Mouse (Mus musculus): Measurements from ENCODE around the gene Fancd2. TPM values are rescaled to one million over a fixed set of nuclear protein-coding genes. Genes with fewer than 3 reads are reported as not detected.
A peak's percentile ranks its signal among the peaks of the same experiment; 100 is the strongest.

Fancd2 gene
- total and polyA plus RNA-seq, 2 experiments from 2014 or later = 2.1 to 4.5 TPM

DNA sequence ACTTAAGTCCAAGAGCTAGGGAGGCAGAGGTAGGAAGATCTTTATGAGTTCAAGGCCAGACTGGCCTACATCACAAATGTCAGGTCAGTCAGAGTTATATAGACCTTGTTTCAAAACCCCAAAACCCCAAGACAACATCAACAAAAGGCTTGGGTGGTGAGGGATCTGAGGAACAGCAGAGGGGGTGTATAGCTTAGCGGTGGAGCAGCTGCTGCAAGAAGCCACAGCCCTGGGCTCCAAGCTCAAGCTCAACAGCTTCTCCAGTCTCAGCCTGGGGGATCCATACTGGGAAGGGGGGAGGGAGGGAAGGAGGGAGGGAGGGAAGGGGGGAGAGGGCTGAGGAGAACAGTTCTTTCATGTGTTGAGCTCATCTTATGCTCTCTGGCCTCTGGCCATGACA is 25.8 kb upstream of the Fancd2 start:
- no peak overlapping the region for H3K4me3 ChIP-seq (ENCODE audit: low read length)
- H3K4me1 ChIP-seq (ENCODE audit: insufficient read depth, low read length) = no peaks in the 10 kb centered on the region
- ATAC-seq (no peak), DNase-seq (ENCODE audit: low spot score) (no peak)
- H3K9ac ChIP-seq (replicated peaks; ENCODE audit: low read length) = no peak overlapping the region
- H3K27me3 ChIP-seq (ENCODE audit: insufficient read depth, low read length) = no peaks in the 10 kb centered on the region
- H3K36me3 ChIP-seq (ENCODE audit: insufficient read depth, low read length) = no peaks in the 10 kb centered on the region
- no peak overlapping the region for H3K27ac ChIP-seq
- TF ChIP-seq CTCF (IDR thresholded peaks at IDR 0.05; ENCODE audit: low read depth) = no peak
- WGBS = 77% methylated on average over 1 of the region's 1 CpGs
- H3K4me2 ChIP-seq (ENCODE audit: low read depth, low read length) = no peak overlapping the region
- H3K9me3 ChIP-seq (ENCODE audit: low read length) = no peaks in the 10 kb centered on the region

DNA sequence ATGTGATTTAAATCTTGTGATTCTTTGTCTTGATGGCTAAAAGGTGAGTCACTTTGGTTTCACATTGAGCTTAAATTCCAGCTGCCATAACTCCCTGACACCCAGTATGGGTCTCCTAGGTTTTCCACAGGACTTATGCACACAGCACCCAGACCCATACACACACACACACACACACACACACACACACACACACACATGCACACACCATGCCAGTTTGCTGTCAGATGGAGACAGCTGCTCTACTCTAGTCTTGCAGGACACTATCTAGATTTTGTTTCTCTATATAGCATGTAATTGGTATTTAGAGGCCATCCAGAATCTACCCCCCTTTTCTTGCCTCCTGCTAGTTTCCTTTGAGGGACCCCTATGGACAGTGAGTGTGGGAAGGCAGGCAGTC is 24.4 kb upstream of the Fancd2 start:
- no peak overlapping the region for H3K27ac ChIP-seq
- no peaks in the 10 kb centered on the region for H3K9me3 ChIP-seq (ENCODE audit: low read length)
- no peak overlapping the region for H3K4me3 ChIP-seq (ENCODE audit: low read length)
- no peak for TF ChIP-seq CTCF (IDR thresholded peaks at IDR 0.05; ENCODE audit: low read depth)
- H3K4me1 ChIP-seq (ENCODE audit: insufficient read depth, low read length) = no peaks in the 10 kb centered on the region
- H3K27me3 ChIP-seq (ENCODE audit: insufficient read depth, low read length) = no peaks in the 10 kb centered on the region
- no peak overlapping the region for H3K9ac ChIP-seq (replicated peaks; ENCODE audit: low read length)
- no peak for ATAC-seq
- no peak overlapping the region for H3K4me2 ChIP-seq (ENCODE audit: low read depth, low read length)
- H3K36me3 ChIP-seq (ENCODE audit: insufficient read depth, low read length) = no peaks in the 10 kb centered on the region
- DNase-seq (ENCODE audit: low spot score) = no peak

DNA sequence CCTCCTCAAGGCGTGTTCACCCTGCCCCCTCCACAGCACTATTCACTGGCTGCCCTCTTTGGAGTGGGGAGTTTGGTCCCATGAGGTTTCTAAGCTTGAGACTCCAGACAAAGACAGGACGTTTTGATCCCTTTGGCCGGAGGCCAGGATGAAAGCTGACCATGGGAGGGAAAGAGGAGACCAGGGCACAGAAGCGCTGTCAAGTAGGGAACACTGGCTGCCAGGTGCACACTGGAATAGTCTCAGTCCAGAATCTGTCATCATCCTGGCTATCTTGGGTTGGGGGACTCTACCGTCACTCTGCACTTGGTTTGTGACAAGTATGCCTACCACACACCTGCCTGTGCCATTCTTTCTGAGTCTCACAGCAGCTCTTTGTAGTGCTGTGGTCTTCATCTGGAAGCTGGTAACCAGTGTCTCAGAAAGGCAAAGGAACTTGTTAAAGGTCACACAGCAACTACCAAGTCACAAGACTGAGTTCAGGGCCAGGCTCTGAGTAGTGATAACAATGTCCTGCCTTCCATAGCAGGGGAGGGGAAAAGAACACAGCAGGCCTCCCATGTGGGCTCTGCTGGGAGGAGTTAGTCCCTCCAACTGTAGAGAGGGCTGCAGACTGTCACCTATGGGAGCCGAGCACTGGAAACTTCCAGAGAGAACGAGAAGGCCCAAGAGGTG is 23.1 kb upstream of the Fancd2 start:
- TF ChIP-seq CTCF (IDR thresholded peaks at IDR 0.05; ENCODE audit: low read depth) = no peak
- Histone ChIP-seq H3K4me3 (ENCODE audit: low read length) (no peak overlapping the region), H3K27me3 (ENCODE audit: insufficient read depth, low read length) (no peaks in the 10 kb centered on the region), H3K36me3 (ENCODE audit: insufficient read depth, low read length) (no peaks in the 10 kb centered on the region), H3K4me2 (ENCODE audit: low read depth, low read length) (no peak overlapping the region), H3K4me1 (ENCODE audit: insufficient read depth, low read length) (no peaks in the 10 kb centered on the region), H3K9me3 (ENCODE audit: low read length) (no peaks in the 10 kb centered on the region), H3K27ac (peak overlapping the region; percentile 59), H3K9ac (replicated peaks; ENCODE audit: low read length) (no peak overlapping the region)
- ATAC-seq = peak; percentile 48
- WGBS = 36% methylated on average over 7 of the region's 7 CpGs
- peak; percentile 32 for DNase-seq (ENCODE audit: low spot score)

DNA sequence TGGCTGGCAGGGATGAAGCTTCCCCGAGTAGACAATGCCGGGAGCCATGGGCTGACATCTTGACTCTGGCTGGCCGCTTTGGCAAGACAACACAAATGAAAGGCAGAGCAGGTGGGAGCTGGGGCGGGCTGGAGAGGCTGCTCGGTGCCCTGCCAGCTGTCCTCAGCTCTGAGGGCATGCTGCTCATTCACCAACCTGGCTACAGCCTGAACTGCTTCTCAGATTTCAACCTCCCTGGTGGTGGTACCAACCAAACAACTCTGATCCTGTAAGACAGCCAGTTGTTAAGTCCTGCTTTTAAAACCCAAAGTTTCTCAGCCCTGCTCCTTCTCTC is 22.6 kb upstream of the Fancd2 start:
- Histone ChIP-seq H3K9ac (replicated peaks; ENCODE audit: low read length) (no peak overlapping the region), H3K27me3 (ENCODE audit: insufficient read depth, low read length) (no peaks in the 10 kb centered on the region), H3K4me2 (ENCODE audit: low read depth, low read length) (no peak overlapping the region), H3K4me3 (ENCODE audit: low read length) (no peak overlapping the region), H3K9me3 (ENCODE audit: low read length) (no peaks in the 10 kb centered on the region), H3K36me3 (ENCODE audit: insufficient read depth, low read length) (0 out of 2 replicates have a peak, but pooled peaks cover 4% of the 10 kb centered on the region), H3K27ac (peak overlapping the region; percentile 59), H3K4me1 (ENCODE audit: insufficient read depth, low read length) (no peaks in the 10 kb centered on the region)
- WGBS = 38% methylated on average over 5 of the region's 5 CpGs
- DNase-seq (ENCODE audit: low spot score) = peak; percentile 51
- peak; percentile 79 for ATAC-seq
- TF ChIP-seq CTCF (IDR thresholded peaks at IDR 0.05; ENCODE audit: low read depth) = no peak

DNA sequence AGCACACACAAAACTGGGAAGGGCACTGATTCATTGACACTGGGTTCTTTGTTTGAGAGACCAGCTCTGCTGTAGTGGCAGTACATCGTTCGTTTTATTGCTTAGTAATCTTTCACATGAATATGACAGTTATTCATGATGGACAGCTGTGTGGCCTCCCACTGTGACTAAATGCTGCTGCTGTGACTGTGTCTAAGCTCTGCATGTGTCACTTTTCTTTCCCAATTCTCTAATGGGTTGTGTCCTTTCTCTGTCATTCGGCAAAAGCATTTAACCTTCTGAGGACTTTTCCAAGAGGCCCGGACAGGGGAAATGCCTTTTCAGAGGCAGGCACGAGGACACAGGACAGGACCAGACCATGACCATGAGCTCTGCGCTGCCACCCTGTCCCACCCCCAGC is 17.5 kb upstream of the Fancd2 start:
- Histone ChIP-seq H3K4me1 (ENCODE audit: insufficient read depth, low read length) (no peaks in the 10 kb centered on the region), H3K36me3 (ENCODE audit: insufficient read depth, low read length) (peaks cover 52% of the 10 kb centered on the region), H3K27me3 (ENCODE audit: insufficient read depth, low read length) (no peaks in the 10 kb centered on the region), H3K27ac (no peak overlapping the region), H3K9me3 (ENCODE audit: low read length) (no peaks in the 10 kb centered on the region), H3K9ac (replicated peaks; ENCODE audit: low read length) (no peak overlapping the region), H3K4me3 (ENCODE audit: low read length) (no peak overlapping the region), H3K4me2 (ENCODE audit: low read depth, low read length) (no peak overlapping the region)
- no peak for ATAC-seq
- WGBS = 81% methylated on average over 6 of the region's 6 CpGs
- TF ChIP-seq CTCF (IDR thresholded peaks at IDR 0.05; ENCODE audit: low read depth) = no peak
- DNase-seq (ENCODE audit: low spot score) = no peak

DNA sequence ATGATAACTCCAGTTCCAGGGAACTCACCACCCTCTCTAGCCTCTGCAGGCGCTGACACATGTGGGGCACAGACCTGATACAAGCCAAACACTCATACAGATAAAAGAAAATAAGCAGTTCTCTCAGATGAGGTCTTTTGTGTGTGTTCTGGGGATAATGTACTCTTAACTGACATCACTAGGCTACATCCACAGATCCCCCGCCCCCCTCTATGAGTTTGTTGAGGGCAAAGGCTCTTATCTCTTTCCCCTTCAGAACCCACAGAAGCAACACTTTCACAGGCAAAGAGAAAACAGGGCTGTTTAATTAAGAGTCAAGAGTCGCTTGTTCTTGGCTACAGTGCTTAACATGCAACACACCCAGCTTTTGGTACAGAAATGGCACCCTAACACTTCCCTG is 16.9 kb upstream of the Fancd2 start:
- H3K4me1 ChIP-seq (ENCODE audit: insufficient read depth, low read length) = no peaks in the 10 kb centered on the region
- no peak overlapping the region for H3K9ac ChIP-seq (replicated peaks; ENCODE audit: low read length)
- H3K9me3 ChIP-seq (ENCODE audit: low read length) = no peaks in the 10 kb centered on the region
- no peaks in the 10 kb centered on the region for H3K27me3 ChIP-seq (ENCODE audit: insufficient read depth, low read length)
- H3K36me3 ChIP-seq (ENCODE audit: insufficient read depth, low read length) = peaks cover 59% of the 10 kb centered on the region
- no peak for ATAC-seq
- no peak overlapping the region for H3K4me2 ChIP-seq (ENCODE audit: low read depth, low read length)
- 94% methylated on average over 3 of the region's 3 CpGs for WGBS
- DNase-seq (ENCODE audit: low spot score) = no peak
- no peak overlapping the region for H3K4me3 ChIP-seq (ENCODE audit: low read length)
- no peak overlapping the region for H3K27ac ChIP-seq
- no peak for TF ChIP-seq CTCF (IDR thresholded peaks at IDR 0.05; ENCODE audit: low read depth)

DNA sequence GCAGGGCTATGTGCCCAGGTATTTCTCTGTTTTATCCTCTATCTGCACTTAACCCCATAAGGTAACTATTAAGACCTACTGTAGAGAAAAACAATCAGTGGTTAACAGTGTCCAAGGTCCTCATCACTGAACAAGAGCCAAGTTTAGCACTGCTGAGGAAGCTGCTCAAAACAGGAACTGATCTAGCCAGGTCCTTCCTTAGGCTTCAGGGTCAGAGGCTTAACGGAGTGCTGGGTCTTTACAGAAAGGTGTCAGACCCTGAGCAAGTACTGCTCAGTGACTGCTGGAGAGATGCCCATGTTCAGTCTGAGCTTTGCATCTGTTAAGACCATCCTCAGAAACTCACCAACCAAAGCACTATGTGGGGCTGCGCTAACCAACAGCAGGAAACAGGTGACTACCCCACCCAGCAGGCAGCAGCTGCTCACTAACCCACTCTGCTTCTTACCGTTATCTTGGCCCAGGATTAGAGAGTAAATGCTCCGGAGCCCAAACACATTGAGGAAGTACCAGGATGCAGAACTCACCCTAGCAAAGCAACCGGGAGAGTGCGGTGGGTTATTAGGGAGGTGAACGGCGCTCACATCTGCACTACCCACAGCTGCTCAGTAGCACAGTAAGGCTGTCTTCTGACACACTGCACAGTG is 13.9 kb upstream of the Fancd2 start:
- no peak for DNase-seq (ENCODE audit: low spot score)
- Histone ChIP-seq H3K27me3 (ENCODE audit: insufficient read depth, low read length) (no peaks in the 10 kb centered on the region), H3K9ac (replicated peaks; ENCODE audit: low read length) (no peak overlapping the region), H3K9me3 (ENCODE audit: low read length) (no peaks in the 10 kb centered on the region), H3K4me2 (ENCODE audit: low read depth, low read length) (no peak overlapping the region), H3K27ac (no peak overlapping the region), H3K4me1 (ENCODE audit: insufficient read depth, low read length) (no peaks in the 10 kb centered on the region), H3K36me3 (ENCODE audit: insufficient read depth, low read length) (peaks cover 81% of the 10 kb centered on the region), H3K4me3 (ENCODE audit: low read length) (no peak overlapping the region)
- no peak for ATAC-seq
- no peak for TF ChIP-seq CTCF (IDR thresholded peaks at IDR 0.05; ENCODE audit: low read depth)
- 90% methylated on average over 8 of the region's 8 CpGs for WGBS

Data from hindbrain, postnatal 0 days (tissue).